Mouse (Mus musculus): ENCODE measurements around the gene Lman1l.

DNA sequence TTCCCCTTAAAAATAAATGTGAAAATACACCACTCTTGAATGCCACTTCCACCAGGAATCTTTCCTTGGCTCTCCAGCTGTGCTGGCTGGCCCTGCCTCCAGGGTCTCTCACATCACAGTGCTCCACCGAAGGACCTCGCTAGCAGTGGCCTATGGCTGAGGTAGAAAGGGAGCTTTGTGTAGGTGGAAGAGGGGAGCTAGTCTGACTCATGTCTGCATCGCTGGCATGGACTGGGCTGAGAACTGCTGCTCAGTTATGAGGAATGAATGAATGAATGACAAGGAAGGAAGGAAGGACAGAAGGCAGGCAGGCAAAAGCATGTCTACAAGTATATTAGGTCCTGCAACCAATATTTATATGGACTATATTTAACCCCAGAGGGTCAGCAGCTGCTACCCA, 16.7 kb upstream of the Lman1l start:
- TF ChIP-seq POLR2A (IDR thresholded peaks at IDR 0.05; ENCODE audit: insufficient read depth, low read length): no peak
- TF ChIP-seq CTCF (IDR thresholded peaks at IDR 0.05; ENCODE audit: low read depth, low read length): no peak
- no peak for TF ChIP-seq EP300 (IDR thresholded peaks at IDR 0.05; ENCODE audit: insufficient read depth, low read depth, low read length)
